Comparison of ENCODE assay signal across 9 mouse cellular contexts in the genomic region with DNA sequence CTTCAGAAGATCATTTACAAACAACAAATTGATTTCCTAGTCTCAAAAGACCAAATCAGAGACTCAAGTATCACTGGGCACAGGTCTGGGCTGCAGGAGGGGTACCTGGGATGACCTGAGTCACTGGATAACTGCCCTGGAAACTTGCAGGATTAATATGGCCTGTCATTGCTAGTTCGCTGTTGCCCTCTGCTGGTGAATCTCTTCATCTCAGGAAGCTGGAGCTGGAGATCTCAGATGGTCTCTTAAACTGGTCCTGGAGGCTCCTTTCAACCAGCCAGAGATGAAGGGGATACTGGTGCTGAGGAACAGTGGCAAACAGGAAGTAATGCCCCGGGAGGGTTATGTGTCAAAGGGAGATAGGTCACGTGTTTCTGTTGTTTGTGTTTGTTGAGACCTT.
DNase-seq lines count a peak whose midpoint lies in the region; ATAC-seq lines count a peak whose summit lies in the region.
"Had no signal": no experiment of that assay in that cellular context is flagged by ENCODE, and none has a peak within 500 bp of the region (broad histone marks: within the 10 kb centered on the region; RNA-seq: fewer than 3 reads in every experiment).

No protein-coding gene starts in this region.

- H3K27ac ChIP-seq in forebrain, embryonic 10.5 days: no peak overlapping the region
- no peak overlapping the region for H3K27ac ChIP-seq in hindbrain, embryonic 11.5 days (ENCODE audit: low read depth, low read length)
- H3K27ac ChIP-seq: heart, embryonic 13.5 days had no signal

- no peaks in the 10 kb centered on the region for H3K27me3 ChIP-seq in forebrain, embryonic 10.5 days (ENCODE audit: poor library complexity, severe bottlenecking)
- no peaks in the 10 kb centered on the region for H3K27me3 ChIP-seq in hindbrain, embryonic 11.5 days (ENCODE audit: control insufficient read depth, insufficient read depth, low read length)
- H3K27me3 ChIP-seq: heart, embryonic 13.5 days had no signal

- H3K4me2 ChIP-seq in hindbrain, embryonic 11.5 days (replicated peaks; ENCODE audit: low read depth, low read length): no peak overlapping the region
- H3K4me2 ChIP-seq: heart, embryonic 13.5 days had no signal

- H3K36me3 ChIP-seq in forebrain, embryonic 10.5 days (replicated peaks): no peaks in the 10 kb centered on the region
- no peaks in the 10 kb centered on the region for H3K36me3 ChIP-seq in hindbrain, embryonic 11.5 days (ENCODE audit: control insufficient read depth, insufficient read depth, low read length)
- H3K36me3 ChIP-seq: heart, embryonic 13.5 days had no signal

- H3K4me1 ChIP-seq in forebrain, embryonic 10.5 days: no peaks in the 10 kb centered on the region
- H3K4me1 ChIP-seq in hindbrain, embryonic 11.5 days (replicated peaks; ENCODE audit: control insufficient read depth, insufficient read depth, low read length): no peaks in the 10 kb centered on the region

- 13% methylated on average over 3 of the region's 3 CpGs for WGBS in forebrain, embryonic 10.5 days
- 9% methylated on average over 3 of the region's 3 CpGs for WGBS in hindbrain, embryonic 11.5 days

- H3K9ac ChIP-seq in hindbrain, embryonic 11.5 days (ENCODE audit: low read depth, low read length): no peak overlapping the region
- H3K9ac ChIP-seq: heart, embryonic 13.5 days had no signal

- H3K9me3 ChIP-seq in forebrain, embryonic 10.5 days: no peaks in the 10 kb centered on the region
- no peaks in the 10 kb centered on the region for H3K9me3 ChIP-seq in hindbrain, embryonic 11.5 days (ENCODE audit: control insufficient read depth, low read length)
- H3K9me3 ChIP-seq: heart, embryonic 13.5 days had no signal

- peak; percentile 66 for DNase-seq in ES-CJ7 (ENCODE audit: low read depth, low spot score)
- peak; percentile 77 for DNase-seq in brain, adult 2 months (ENCODE audit: low read depth, low spot score)
- DNase-seq in forebrain, embryonic 10.5 days (ENCODE audit: extremely low spot score, low spot score): peak; percentile 42
- DNase-seq in hindbrain, embryonic 11.5 days (ENCODE audit: low spot score): peak; percentile 75
- peak; percentile 38 to 78 for DNase-seq in layer of hippocampus, adult 8-10 months (ENCODE audit: low spot score in 2 of 2)
- peak; percentile 51 for DNase-seq in lung, postnatal 25 days (ENCODE audit: low spot score)
- DNase-seq in right cerebral cortex, postnatal 14 days: peak; percentile 77

- ATAC-seq in hindbrain, embryonic 11.5 days (ENCODE audit: low FRiP score): peak; percentile 35; the same call in 1 of the 2 replicates
- ATAC-seq in activated CD4-positive, CD25-positive, alpha-beta regulatory T cell, adult 4 months: no peak

- no peak overlapping the region for H3K4me3 ChIP-seq in forebrain, embryonic 10.5 days
- H3K4me3 ChIP-seq in hindbrain, embryonic 11.5 days (ENCODE audit: low read depth, low read length): no peak overlapping the region
- H3K4me3 ChIP-seq: heart, embryonic 13.5 days had no signal
